Mouse (Mus musculus) megakaryocyte-erythroid progenitor cell, adult 5 weeks (primary cell): ENCODE data around the gene Irf2bpl. TPM values are rescaled to one million over a fixed set of nuclear protein-coding genes. Genes with fewer than 3 reads are reported as not detected.

ENCODE experiments used
- polyA plus RNA-seq: library from polyadenylated mRNA; stranded (reverse); fragments of >175 nt; gene quantifications from 2 replicates; pipeline ENCODE4 v1.2.3, GENCODE M21; 2012

Gene Irf2bpl
- polyA plus RNA-seq = 26.9 and 32.2 TPM in 2 replicates

DNA sequence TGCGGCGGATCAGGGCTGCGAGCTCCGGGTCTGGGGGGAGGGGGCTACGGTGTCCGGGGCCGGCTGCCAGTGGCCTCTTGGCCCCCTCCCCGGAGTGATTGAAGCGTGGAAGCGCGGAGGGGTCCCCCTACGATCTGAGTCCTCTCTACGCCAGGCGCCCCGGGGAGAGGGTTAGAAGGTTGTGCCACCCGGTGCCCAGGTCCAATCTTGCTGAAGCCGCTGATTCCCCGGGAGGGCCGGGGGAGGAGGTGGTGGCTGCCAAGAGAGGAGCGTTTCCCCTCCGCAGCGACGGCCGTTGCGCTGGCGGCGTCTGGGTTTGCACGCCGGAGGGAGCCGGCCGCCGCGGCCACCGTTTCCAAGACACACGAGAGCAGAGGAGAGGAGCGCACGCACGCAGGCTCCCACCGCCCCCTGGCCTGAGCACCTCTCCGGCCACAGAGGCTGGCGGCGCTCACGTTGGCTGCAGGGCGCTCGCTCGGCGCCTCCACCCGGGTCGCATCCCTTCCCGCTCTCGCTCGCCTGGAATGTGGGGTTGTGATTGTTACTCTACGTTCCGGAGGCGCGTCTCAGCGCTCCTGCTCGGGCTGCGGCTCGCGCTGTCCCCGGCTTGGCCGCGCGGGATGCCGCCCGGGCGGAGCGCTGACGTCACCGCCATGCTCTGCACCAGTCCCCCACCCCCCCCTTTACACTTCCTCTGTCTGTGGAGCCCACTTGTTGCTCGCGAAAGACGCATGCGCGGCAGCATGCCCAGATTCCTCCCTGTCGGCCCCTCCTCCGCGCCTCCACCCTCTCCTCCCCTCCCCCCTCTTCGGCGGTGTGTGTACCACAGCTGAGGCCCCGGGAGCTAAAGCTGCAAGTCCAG, at the start of gene Irf2bpl:
Irf2bpl (minus strand) TSS at position 602 of the 862 bp plus-strand sequence.

Other genes with a start within 250 kb of the Irf2bpl start
- gene Vash1, start 206.1 kb downstream of the Irf2bpl start, polyA plus RNA-seq = 4.9 TPM in 2 replicates
- gene Angel1, start 158.3 kb downstream of the Irf2bpl start, polyA plus RNA-seq = 1.2 and 1.6 TPM in 2 replicates
- 0.03 TPM in 1 of 2 replicates, not detected in the other for gene Lrrc74a, start 150.4 kb downstream of the Irf2bpl start, polyA plus RNA-seq
- 12.5 and 15.2 TPM in 2 replicates for gene Cipc, start 62.2 kb upstream of the Irf2bpl start, polyA plus RNA-seq
- not detected in 2 replicates for gene Zdhhc22, start 105.6 kb upstream of the Irf2bpl start, polyA plus RNA-seq
- not detected in 2 replicates for gene Tmem63c, start 136.5 kb upstream of the Irf2bpl start, polyA plus RNA-seq
- gene Ngb, start 217.7 kb upstream of the Irf2bpl start, polyA plus RNA-seq = 0.06 TPM in 1 of 2 replicates, not detected in the other